Mouse (Mus musculus) kidney, embryonic 16.5 days (tissue): ENCODE results near the gene Lrrc23. TPM values are rescaled to one million over a fixed set of nuclear protein-coding genes. Genes with fewer than 3 reads are reported as not detected.

Experiments
- ATAC-seq: fragments of 200-750 bp; cut with Nextera tagmentation; 2 replicates; pipeline ENCODE4 v1.8.0; 2017; ENCODE audit warnings: moderate TSS enrichment; ENCODE audit not compliant: low FRiP score, low TSS enrichment
- H3K27ac ChIP-seq: fragments of 300-500 bp; sonication (generic); 2 replicates; pipeline ENCODE4 v1.5.1; 2014; ENCODE audit warnings: low read length
- H3K27me3 ChIP-seq: fragments of 300-500 bp; sonication (generic); 2 replicates; pipeline ENCODE4 v1.6.1; 2014; ENCODE audit warnings: low read length, control low read depth, mixed read lengths; ENCODE audit not compliant: insufficient read depth
- H3K36me3 ChIP-seq: fragments of 300-500 bp; sonication (generic); 2 replicates; pipeline ENCODE4 v1.6.1; 2014; ENCODE audit warnings: low read length, control low read depth, mixed read lengths; ENCODE audit not compliant: insufficient read depth
- H3K4me1 ChIP-seq: fragments of 300-500 bp; sonication (generic); 2 replicates; pipeline ENCODE4 v1.6.1; 2014; ENCODE audit warnings: low read length, control low read depth, mixed read lengths; ENCODE audit not compliant: insufficient read depth
- H3K4me2 ChIP-seq: fragments of 300-500 bp; sonication (generic); replicated peaks from 2 replicates; pipeline ENCODE4 v1.6.1; 2014; ENCODE audit warnings: low read depth, low read length
- H3K4me3 ChIP-seq: fragments of 300-500 bp; sonication (generic); 2 replicates; pipeline ENCODE4 v1.5.1; 2014; ENCODE audit warnings: mild to moderate bottlenecking, low read length
- H3K9ac ChIP-seq: fragments of 300-500 bp; sonication (generic); replicated peaks from 2 replicates; pipeline ENCODE4 v1.6.1; 2014; ENCODE audit warnings: low read length
- H3K9me3 ChIP-seq: fragments of 300-500 bp; sonication (generic); 2 replicates; pipeline ENCODE4 v1.6.1; 2016; ENCODE audit warnings: low read length, control low read depth
- WGBS: fragments of 180-500 bp; shearing (Covaris S2); extraction: QIAGEN DNeasy Blood & Tissue Kit; methylation state at CpG from one replicate; pipeline ENCODE4 v1.1.7; 2014; 5-methylcytosine and 5-hydroxymethylcytosine counted together
- polyA plus RNA-seq: library from polyadenylated mRNA; unstranded; fragments of >200 nt; fragmentation: Nextera tagmentation; extraction: Ambion mirVana; gene quantifications from 2 replicates; pipeline ENCODE4 v1.2.1, GENCODE M21; 2015

Lrrc23 gene
- polyA plus RNA-seq, 1 experiment from 2014 or later, result 1.0 TPM

GRCm38 (mm10) chr6:124723541-124723940, 56.0 kb downstream of the Lrrc23 start:
- Histone ChIP-seq H3K36me3 (no peaks in the 10 kb centered on the region), H3K9me3 (no peaks in the 10 kb centered on the region), H3K4me2 (no peak overlapping the region), H3K4me3 (no peak overlapping the region), H3K4me1 (no peaks in the 10 kb centered on the region), H3K9ac (no peak overlapping the region), H3K27ac (no peak overlapping the region), H3K27me3 (no peaks in the 10 kb centered on the region)
- ATAC-seq, result no peak
- 73% methylated on average over 8 of the region's 8 CpGs for WGBS

- H3K9ac ChIP-seq, result no peak overlapping the region
- no peaks in the 10 kb centered on the region for H3K4me1 ChIP-seq
- no peak overlapping the region for H3K4me2 ChIP-seq
- 91% methylated on average over 6 of the region's 6 CpGs for WGBS
- no peaks in the 10 kb centered on the region for H3K9me3 ChIP-seq
- H3K4me3 ChIP-seq, result no peak overlapping the region
- H3K27me3 ChIP-seq, result no peaks in the 10 kb centered on the region
- H3K36me3 ChIP-seq, result 0 out of 2 replicates have a peak, but pooled peaks cover under 1% of the 10 kb centered on the region
- no peak for ATAC-seq
- H3K27ac ChIP-seq, result no peak overlapping the region
Measured at GRCm38 (mm10) chr6:124722876-124723473, 56.6 kb downstream of the Lrrc23 start.

- H3K36me3 ChIP-seq, result peaks cover 20% of the 10 kb centered on the region
- no peak overlapping the region for H3K27ac ChIP-seq
- peak overlapping the region; percentile 42 for H3K9ac ChIP-seq
- 63% methylated on average over 11 of the region's 11 CpGs for WGBS
- H3K4me2 ChIP-seq, result peak overlapping the region; percentile 38; the same call in 1 of the 2 replicates
- no peaks in the 10 kb centered on the region for H3K9me3 ChIP-seq
- no peaks in the 10 kb centered on the region for H3K27me3 ChIP-seq
- H3K4me1 ChIP-seq, result no peaks in the 10 kb centered on the region
- no peak overlapping the region for H3K4me3 ChIP-seq
- ATAC-seq, result no peak
Measured at GRCm38 (mm10) chr6:124720904-124721303, 58.6 kb downstream of the Lrrc23 start.

Other genes with a start within 250 kb of the Lrrc23 start
- 28.6 and 29.0 TPM in 2 replicates for gene C1s1, start 237.4 kb downstream of the Lrrc23 start, polyA plus RNA-seq
- gene C1rb, start 209.4 kb downstream of the Lrrc23 start, polyA plus RNA-seq, result not detected in 2 replicates
- 0.09 and 0.12 TPM in 2 replicates for gene C1s2, start 143.6 kb downstream of the Lrrc23 start, polyA plus RNA-seq
- gene Lpcat3, start 116.7 kb downstream of the Lrrc23 start, polyA plus RNA-seq, result 88.6 and 97.2 TPM in 2 replicates
- 202 and 219 TPM in 2 replicates for gene Emg1, start 67.5 kb downstream of the Lrrc23 start, polyA plus RNA-seq
- 403 and 405 TPM in 2 replicates for gene Phb2, start 67.4 kb downstream of the Lrrc23 start, polyA plus RNA-seq
- gene Ptpn6, start 41.0 kb downstream of the Lrrc23 start, polyA plus RNA-seq, result 13.8 and 16.4 TPM in 2 replicates
- 527 and 541 TPM in 2 replicates for gene Grcc10, start 38.4 kb downstream of the Lrrc23 start, polyA plus RNA-seq
- gene Gm45234, start 23.7 kb downstream of the Lrrc23 start, polyA plus RNA-seq, result 0.14 TPM in 1 of 2 replicates, not detected in the other
- 16.4 and 20.2 TPM in 2 replicates for gene Atn1, start 23.2 kb downstream of the Lrrc23 start, polyA plus RNA-seq
- 10.9 and 15.3 TPM in 2 replicates for gene Eno2, start 10.1 kb downstream of the Lrrc23 start, polyA plus RNA-seq
- 20.9 and 21.5 TPM in 2 replicates for gene Spsb2, start 28.9 kb upstream of the Lrrc23 start, polyA plus RNA-seq
- gene Tpi1, start 34.6 kb upstream of the Lrrc23 start, polyA plus RNA-seq, result 851 and 866 TPM in 2 replicates
- gene Usp5, start 49.8 kb upstream of the Lrrc23 start, polyA plus RNA-seq, result 174 TPM in 2 replicates
- 187 and 193 TPM in 2 replicates for gene Cdca3, start 49.8 kb upstream of the Lrrc23 start, polyA plus RNA-seq
- 1.7 and 1.8 TPM in 2 replicates for gene Gnb3, start 60.5 kb upstream of the Lrrc23 start, polyA plus RNA-seq
- 10.4 and 19.3 TPM in 2 replicates for gene P3h3, start 78.0 kb upstream of the Lrrc23 start, polyA plus RNA-seq
- 1.1 and 1.4 TPM in 2 replicates for gene Gpr162, start 84.3 kb upstream of the Lrrc23 start, polyA plus RNA-seq
- gene Cd4, start 108.5 kb upstream of the Lrrc23 start, polyA plus RNA-seq, result 0.10 and 0.28 TPM in 2 replicates
- 1.3 and 2.6 TPM in 2 replicates for gene Lag3, start 132.0 kb upstream of the Lrrc23 start, polyA plus RNA-seq
- gene Ptms, start 140.4 kb upstream of the Lrrc23 start, polyA plus RNA-seq, result 269 and 274 TPM in 2 replicates
- gene Mlf2, start 151.7 kb upstream of the Lrrc23 start, polyA plus RNA-seq, result 366 and 380 TPM in 2 replicates
- 178 and 179 TPM in 2 replicates for gene Cops7a, start 185.8 kb upstream of the Lrrc23 start, polyA plus RNA-seq
- gene Pianp, start 217.0 kb upstream of the Lrrc23 start, polyA plus RNA-seq, result 2.1 and 2.3 TPM in 2 replicates
- 13.7 and 14.7 TPM in 2 replicates for gene Zfp384, start 229.4 kb upstream of the Lrrc23 start, polyA plus RNA-seq